Mouse (Mus musculus) frontal cortex, postnatal 36 days (tissue): Measurements from ENCODE around the gene Tmtc1.

Experiments
- DNase-seq, 2 experiments: peaks; one replicate each; pipeline ENCODE4 v3.0.0; 2022; ENCODE audit warnings: low spot score in 2 of 2

Tmtc1 gene

DNA sequence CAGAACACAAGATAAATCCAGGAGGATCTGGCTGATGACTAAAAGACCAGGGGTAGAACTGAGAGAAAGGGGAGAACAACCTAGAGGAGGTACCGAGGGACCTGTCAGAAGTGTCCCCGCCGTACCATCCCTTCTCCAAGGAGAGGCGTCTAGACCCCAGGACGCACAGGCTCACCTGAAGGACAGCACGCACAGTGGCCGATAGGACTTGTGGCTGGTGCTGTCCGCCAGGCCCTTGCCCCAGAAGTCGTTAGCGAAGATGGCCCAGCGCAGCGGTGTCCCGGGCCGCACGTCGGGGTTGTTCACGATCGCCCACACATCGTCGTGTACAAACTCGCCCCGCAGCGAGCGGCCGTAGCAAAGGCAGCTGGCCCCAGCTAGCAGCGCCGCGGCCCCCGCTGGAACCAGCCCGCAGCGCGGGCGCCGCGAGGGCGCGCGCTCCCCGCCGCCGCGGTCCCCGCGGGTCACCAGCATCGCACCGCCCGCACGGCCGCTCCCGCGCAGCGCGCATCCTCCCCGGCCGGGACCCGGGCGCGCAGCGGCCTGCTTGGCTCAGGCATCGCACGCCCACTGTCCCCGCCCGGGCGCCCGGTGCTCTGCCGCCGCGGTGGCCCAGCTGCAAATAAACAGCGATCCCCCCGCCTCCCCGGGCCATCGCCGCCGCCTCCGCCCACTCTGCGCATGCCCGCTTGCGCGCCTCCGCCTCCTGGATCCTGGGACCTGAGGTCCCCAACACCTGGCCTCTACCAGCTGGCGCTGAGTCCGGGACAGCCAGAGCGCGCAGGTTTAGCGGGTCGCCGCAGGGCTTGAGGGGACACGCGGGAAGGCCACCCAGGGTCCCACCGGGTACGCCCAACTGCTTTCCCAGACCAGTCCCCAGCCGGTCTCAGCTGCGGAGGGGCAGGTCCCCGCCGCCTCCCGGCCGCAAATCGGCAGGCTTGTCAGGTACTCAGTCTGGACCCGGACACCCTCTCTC is at the start of gene Tmtc1:
TSS of gene Tmtc1 (minus strand) at position 664 of the 976 bp plus-strand sequence.
- DNase-seq, result peak; percentile 68 to 73

DNA sequence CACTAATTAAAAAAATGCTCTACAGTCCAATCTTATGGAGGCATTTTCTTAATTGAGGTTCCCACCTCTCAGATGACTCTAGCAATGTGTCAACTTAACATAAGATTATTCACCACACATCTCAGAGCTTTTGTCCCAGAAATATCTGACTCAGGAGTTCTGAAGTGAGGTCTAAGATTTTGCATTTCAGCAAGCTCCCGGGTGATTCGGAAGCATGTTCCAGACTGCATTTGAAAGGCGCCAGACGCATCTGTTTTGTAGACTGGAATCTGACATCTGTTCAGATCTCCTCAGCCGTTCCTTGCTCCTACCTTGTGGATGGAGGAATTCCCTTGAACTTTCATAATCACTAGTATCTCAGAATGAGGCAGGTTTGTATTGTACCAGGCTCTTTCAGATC is 47.7 kb upstream of the Tmtc1 start:
- DNase-seq, result no peak

DNA sequence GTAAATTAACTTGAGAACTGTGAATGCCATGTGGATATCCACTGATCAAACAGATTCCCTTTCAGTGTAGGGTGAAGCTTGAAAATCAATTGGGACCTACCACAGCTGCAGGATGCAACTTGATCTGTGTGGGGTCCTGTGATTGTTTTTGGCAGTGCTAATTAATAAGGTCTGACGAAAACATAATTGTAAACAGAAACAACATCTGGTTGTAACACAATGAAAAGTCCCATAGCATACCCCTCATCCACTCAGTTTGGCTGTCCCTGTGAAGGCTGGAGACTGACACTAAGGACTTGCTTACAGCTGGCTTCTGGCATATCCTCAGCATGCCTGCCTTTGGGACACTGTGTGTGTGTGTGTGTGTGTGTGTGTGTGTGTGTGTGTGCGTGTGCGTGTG is 42.6 kb upstream of the Tmtc1 start:
- no peak for DNase-seq

DNA sequence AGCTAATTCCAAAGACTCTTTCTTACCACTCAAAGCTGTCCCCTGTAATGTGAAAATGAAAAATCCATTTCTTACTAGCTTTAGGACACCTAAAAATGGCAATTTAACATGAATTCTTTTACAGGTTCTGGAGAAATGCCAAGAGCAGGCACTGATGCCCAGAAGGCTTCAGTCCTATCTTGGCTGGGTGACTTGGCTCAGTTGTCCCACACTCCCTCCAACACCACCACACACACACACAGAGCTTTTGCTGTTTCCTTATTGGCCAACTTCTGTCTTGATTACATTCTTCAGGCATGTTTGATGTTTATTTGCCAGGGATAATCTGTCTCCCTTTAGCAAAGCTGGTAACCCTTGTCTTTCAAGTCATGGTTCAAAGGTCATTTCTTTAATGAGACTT is 37.7 kb upstream of the Tmtc1 start:
- DNase-seq, result no peak

DNA sequence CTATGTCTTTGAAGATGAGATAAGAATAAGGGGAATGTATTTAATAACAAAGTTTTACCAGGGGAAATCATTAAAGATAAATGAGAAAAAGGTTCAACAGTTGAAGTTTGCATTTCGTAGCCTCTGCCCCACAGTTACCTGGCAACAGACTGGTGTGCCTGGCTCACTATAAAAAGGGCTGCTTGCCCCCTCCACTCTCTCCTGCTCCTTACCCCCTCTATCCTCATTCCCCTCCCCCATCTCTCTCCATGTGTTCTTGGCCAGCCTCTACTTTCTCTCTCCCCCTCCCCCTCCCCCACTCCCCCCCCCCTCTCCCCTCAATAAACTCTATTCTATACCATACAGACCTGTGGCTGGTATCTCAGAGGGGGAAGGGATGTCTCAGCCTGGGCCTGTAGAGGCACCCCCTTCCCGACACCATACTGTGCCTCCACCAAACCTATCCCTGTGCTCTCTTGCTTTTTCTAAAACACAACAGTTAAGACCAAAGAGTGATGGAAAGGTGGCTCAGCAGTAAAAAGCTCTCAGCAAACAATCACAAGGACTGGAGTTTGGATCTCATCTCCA is 35.6 kb upstream of the Tmtc1 start:
- DNase-seq, result no peak

DNA sequence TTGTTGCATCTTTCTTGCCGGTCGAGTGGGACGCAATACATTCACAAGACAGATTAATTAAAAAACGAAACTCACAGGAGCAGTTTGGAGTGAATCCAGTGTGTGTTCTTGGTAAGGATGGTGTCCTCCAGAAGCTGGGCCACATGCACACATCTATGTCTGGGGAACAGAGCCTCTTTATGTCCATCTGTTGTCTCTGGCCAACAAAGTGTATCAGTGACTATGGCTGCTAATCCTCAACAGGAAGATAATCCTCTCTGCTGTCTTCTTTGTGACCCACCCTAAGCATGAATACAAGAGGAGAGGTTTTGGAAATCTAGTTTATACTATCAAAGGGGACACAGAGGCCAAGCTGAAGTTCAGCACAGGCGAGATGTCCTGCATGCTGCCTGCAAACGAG is 34.2 kb upstream of the Tmtc1 start:
- DNase-seq, result no peak

GRCm38 (mm10) chr6:148472289-148472688 is 28.1 kb upstream of the Tmtc1 start:
- DNase-seq, result no peak

DNA sequence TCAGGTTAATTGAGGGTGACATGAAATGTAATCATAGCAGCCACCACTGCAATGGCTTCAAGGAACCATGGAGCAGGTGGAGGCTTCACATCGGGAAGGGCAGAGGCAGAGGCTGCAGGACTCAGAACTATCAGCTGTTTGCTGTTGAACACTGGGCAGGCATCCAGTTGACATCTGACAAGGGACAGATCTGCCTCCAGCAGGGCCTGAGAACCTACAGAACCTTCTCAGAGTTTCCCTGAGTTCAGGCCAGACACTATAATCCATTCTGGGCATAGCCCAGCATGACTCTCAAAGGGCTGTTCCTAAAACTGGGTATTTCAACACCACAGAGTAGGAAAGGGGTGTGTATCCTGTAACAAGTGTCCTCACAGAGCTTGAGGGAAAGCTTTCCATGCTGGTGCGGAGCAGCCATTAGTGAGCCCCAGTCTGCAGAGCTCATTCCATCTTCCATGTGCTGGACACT is 23.8 kb upstream of the Tmtc1 start:
- no peak for DNase-seq

GRCm38 (mm10) chr6:148467170-148467921 is 23.2 kb upstream of the Tmtc1 start:
- no peak for DNase-seq

DNA sequence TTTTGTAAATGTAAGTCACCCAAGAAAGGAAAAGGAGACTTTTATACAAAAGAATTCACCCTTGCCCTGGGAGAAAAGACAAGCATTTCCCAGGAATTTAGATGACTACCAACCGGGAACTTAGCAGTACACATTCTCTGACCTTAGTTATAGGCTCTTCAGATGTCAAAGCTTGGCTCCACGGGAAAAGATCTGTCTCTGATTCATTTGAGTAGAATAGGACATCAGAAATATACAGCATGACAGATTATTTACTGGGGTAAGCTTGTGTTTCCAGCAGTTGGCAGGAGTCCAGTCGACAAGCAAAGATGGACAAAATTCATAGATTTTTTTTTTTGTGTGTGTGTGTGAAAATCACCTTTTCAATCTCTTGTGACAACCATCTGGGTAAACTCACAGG is 15.4 kb upstream of the Tmtc1 start:
- DNase-seq, result no peak

GRCm38 (mm10) chr6:148455470-148455869 is 11.3 kb upstream of the Tmtc1 start:
- DNase-seq, result no peak

DNA sequence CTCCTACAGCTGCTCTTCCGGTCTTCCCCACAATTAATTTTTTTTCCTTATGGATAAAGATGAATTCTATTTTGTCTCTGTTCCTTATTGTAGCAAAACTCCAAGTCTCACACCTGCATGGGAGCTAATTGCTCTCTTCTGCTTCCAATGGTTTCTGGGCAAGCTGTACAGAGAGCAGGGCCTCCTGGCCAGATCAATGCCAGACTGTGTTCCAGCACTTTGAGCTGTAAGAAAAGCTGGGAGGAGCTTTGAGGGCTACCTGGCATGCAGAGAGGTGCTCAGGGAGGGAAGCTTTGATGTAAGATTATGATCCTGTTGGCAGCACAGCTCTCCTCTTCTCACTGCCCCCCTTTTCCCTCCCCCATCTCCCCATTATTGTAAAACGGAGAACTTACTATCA is 10.6 kb upstream of the Tmtc1 start:
- no peak for DNase-seq

- DNase-seq, result no peak
These were observed 4.0 kb upstream of the Tmtc1 start for GRCm38 (mm10) chr6:148448151-148448550.

DNA sequence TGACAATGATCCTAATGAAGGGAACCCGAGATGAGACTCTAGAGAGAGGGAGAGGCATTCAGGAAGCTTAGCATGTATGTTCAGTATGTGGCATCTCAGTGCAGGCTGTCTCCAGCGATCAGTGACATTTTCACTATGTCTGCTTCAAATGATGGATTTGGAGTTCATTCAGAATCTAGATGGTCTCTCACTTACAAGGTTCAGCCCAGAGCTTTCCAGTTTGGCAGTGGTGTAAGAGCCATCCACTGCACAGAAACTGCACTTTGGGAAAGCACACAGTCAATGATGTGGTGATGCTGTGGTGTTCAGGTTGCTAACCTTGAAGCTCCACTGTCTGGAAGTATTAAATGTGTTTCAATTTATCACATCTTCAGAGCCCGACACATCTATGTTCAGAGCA is 1.9 kb upstream of the Tmtc1 start:
- no peak for DNase-seq

GRCm38 (mm10) chr6:148444796-148445195 is 607 bp upstream of the Tmtc1 start:
- no peak for DNase-seq

DNA sequence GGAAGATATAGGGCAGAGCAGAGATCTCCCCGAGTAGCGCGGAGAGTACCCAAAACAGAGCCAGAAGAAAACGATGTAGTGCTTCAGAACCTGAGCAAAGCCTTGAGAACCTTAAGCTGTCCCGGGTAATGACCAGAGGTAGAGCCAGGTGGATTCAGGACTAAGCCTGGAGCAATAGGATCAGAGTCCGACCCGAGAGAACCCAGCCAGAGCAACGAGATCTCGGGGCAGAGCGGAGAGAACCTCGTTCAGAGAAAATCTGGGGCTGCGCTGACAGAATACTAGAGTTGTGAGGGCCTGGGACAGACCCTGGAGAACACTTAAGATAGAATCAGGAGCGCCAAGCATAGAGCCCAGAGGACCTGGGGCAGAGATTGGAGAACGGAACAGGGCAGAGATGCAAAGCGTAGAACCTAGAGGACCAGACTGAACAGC is 881 bp downstream of the Tmtc1 start:
- peak; percentile 27 to 41 for DNase-seq

GRCm38 (mm10) chr6:148442671-148443290 is 1.4 kb downstream of the Tmtc1 start:
- DNase-seq, result peak; percentile 36 to 43

GRCm38 (mm10) chr6:148441871-148442270 is 2.3 kb downstream of the Tmtc1 start:
- DNase-seq, result no peak

- DNase-seq, result no peak
These were observed 5.1 kb downstream of the Tmtc1 start for GRCm38 (mm10) chr6:148439101-148439500.

DNA sequence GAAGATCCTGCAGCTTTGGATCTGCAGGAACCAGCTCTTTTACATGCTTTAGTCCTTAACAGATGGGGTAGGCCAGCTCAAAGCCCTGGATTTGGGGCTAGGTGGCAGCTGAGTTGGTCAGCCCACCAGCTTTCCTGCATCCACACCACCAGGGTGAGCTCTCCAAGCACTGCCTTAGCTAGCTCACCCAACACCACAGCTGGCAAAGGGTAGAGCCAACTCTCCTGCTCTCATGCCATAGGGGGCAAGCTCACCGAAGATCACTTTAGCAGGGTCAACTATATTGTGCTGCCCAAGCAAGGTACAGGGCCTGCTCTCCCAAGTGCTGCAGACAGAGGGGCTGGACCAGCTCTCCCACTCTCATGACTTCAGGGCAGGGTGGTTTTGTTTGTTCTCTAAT is 6.6 kb downstream of the Tmtc1 start:
- no peak for DNase-seq

DNA sequence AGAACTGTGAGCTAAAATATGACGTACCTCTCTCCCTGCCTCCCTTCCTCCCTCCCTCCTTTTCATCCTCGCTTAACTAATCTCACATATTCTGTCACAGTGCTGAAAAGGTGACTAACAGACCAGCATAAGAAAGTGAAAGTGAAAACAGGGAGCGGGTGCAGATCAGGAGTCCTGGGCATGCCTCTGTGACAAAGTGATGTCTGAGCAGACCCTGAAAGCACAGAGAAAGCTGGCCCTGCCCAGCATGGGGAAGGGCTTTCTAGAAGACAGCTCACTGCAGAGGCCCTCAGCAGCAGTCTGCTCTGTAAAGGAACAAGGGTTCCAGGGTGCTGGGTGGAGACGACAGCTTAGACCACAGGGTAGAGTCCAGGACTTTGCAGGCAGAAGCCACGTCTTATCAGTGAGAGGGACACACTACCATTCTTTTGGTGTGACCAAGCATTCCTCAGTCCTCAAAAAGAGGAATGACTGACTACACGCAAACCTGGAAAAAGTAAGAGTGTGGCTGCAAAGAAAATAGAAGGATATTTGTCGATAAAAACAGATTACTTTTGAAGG is 7.7 kb downstream of the Tmtc1 start:
- no peak for DNase-seq

GRCm38 (mm10) chr6:148421577-148421976 is 22.6 kb downstream of the Tmtc1 start:
- DNase-seq, result no peak
